Mouse (Mus musculus) liver, embryonic 15.5 days (tissue): ENCODE results near the gene Col13a1. TPM values are rescaled to one million over a fixed set of nuclear protein-coding genes. Genes with fewer than 3 reads are reported as not detected.

Experiments
- ATAC-seq: fragments of 200-750 bp; cut with Nextera tagmentation; 2 replicates; pipeline ENCODE4 v1.8.0; 2017; ENCODE audit warnings: moderate number of reproducible peaks, mild to moderate bottlenecking, moderate library complexity; ENCODE audit not compliant: insufficient read depth
- H3K27ac ChIP-seq: fragments of 300-500 bp; sonication (generic); replicated peaks from 2 replicates; pipeline ENCODE4 v1.5.1; 2015; ENCODE audit warnings: mild to moderate bottlenecking, inconsistent platforms
- H3K27me3 ChIP-seq: fragments of 300-500 bp; sonication (generic); 2 replicates; pipeline ENCODE4 v1.6.1; 2015; ENCODE audit warnings: mild to moderate bottlenecking, inconsistent platforms
- H3K36me3 ChIP-seq: fragments of 300-500 bp; sonication (generic); replicated peaks from 2 replicates; pipeline ENCODE4 v1.6.1; 2015; ENCODE audit warnings: moderate library complexity, mild to moderate bottlenecking, inconsistent platforms
- H3K4me1 ChIP-seq: fragments of 300-500 bp; sonication (generic); replicated peaks from 2 replicates; pipeline ENCODE4 v1.6.1; 2015; ENCODE audit warnings: inconsistent platforms
- H3K4me2 ChIP-seq: fragments of 300-500 bp; sonication (generic); 2 replicates; pipeline ENCODE4 v1.6.1; 2015; ENCODE audit warnings: moderate library complexity, mild to moderate bottlenecking, inconsistent platforms
- H3K4me3 ChIP-seq: fragments of 300-500 bp; sonication (generic); replicated peaks from 2 replicates; pipeline ENCODE4 v1.5.1; 2015; ENCODE audit warnings: mild to moderate bottlenecking, inconsistent platforms
- H3K9ac ChIP-seq: fragments of 300-500 bp; sonication (generic); 2 replicates; pipeline ENCODE4 v1.6.1; 2015; ENCODE audit warnings: moderate library complexity, mild to moderate bottlenecking, inconsistent platforms
- H3K9me3 ChIP-seq: fragments of 300-500 bp; sonication (generic); replicated peaks from 2 replicates; pipeline ENCODE4 v1.6.1; 2016; ENCODE audit warnings: inconsistent platforms
- WGBS: fragments of 180-500 bp; shearing (Covaris S2); methylation state at CpG from one replicate; pipeline ENCODE4 v1.1.7; 2015; ENCODE audit warnings: mixed read lengths; ENCODE audit not compliant: insufficient replicate concordance; 5-methylcytosine and 5-hydroxymethylcytosine counted together
- polyA plus RNA-seq: library from polyadenylated mRNA; unstranded; fragments of >200 nt; fragmentation: Nextera tagmentation; extraction: Ambion mirVana; gene quantifications from 2 replicates; pipeline ENCODE4 v1.2.1, GENCODE M21; 2015

Col13a1 gene
- polyA plus RNA-seq, 1 experiment from 2014 or later = 1.0 TPM

GRCm38 (mm10) chr10:61894564-61894963, 84.3 kb downstream of the Col13a1 start:
- WGBS = 49% methylated on average over 5 of the region's 5 CpGs
- ATAC-seq = no peak
- no peaks in the 10 kb centered on the region for H3K4me1 ChIP-seq
- H3K9me3 ChIP-seq = no peaks in the 10 kb centered on the region
- H3K4me2 ChIP-seq = no peak overlapping the region
- H3K27me3 ChIP-seq = no peaks in the 10 kb centered on the region
- H3K27ac ChIP-seq = no peak overlapping the region
- H3K9ac ChIP-seq = no peak overlapping the region
- H3K4me3 ChIP-seq = no peak overlapping the region
- H3K36me3 ChIP-seq = no peaks in the 10 kb centered on the region

- no peak for ATAC-seq
- no peaks in the 10 kb centered on the region for H3K36me3 ChIP-seq
Measured at GRCm38 (mm10) chr10:61891138-61891537, 87.8 kb downstream of the Col13a1 start.

GRCm38 (mm10) chr10:61890294-61890693, 88.6 kb downstream of the Col13a1 start:
- Histone ChIP-seq H3K27ac (no peak overlapping the region), H3K9me3 (no peaks in the 10 kb centered on the region), H3K4me3 (no peak overlapping the region), H3K4me2 (no peak overlapping the region), H3K27me3 (no peaks in the 10 kb centered on the region), H3K36me3 (no peaks in the 10 kb centered on the region), H3K9ac (no peak overlapping the region), H3K4me1 (no peaks in the 10 kb centered on the region)
- no peak for ATAC-seq
- WGBS = 75% methylated on average over 10 of the region's 10 CpGs

More at GRCm38 (mm10) chr10:61891138-61891537, 87.8 kb downstream of the Col13a1 start:
- H3K9me3 ChIP-seq = no peaks in the 10 kb centered on the region
- WGBS = 70% methylated on average over 9 of the region's 9 CpGs
- no peak overlapping the region for H3K27ac ChIP-seq
- no peaks in the 10 kb centered on the region for H3K27me3 ChIP-seq
- no peak overlapping the region for H3K4me3 ChIP-seq
- no peak overlapping the region for H3K9ac ChIP-seq
- H3K4me2 ChIP-seq = no peak overlapping the region
- H3K4me1 ChIP-seq = no peaks in the 10 kb centered on the region

GRCm38 (mm10) chr10:61879427-61879826, 99.5 kb downstream of the Col13a1 start:
- Histone ChIP-seq H3K27me3 (no peaks in the 10 kb centered on the region), H3K36me3 (no peaks in the 10 kb centered on the region), H3K9ac (no peak overlapping the region), H3K4me2 (no peak overlapping the region), H3K4me3 (no peak overlapping the region), H3K27ac (no peak overlapping the region), H3K4me1 (no peaks in the 10 kb centered on the region), H3K9me3 (no peaks in the 10 kb centered on the region)
- WGBS = 33% methylated on average over 4 of the region's 4 CpGs
- no peak for ATAC-seq

- Histone ChIP-seq H3K4me2 (no peak overlapping the region), H3K4me3 (no peak overlapping the region), H3K4me1 (no peaks in the 10 kb centered on the region), H3K9ac (no peak overlapping the region), H3K27ac (no peak overlapping the region), H3K9me3 (no peaks in the 10 kb centered on the region), H3K36me3 (no peaks in the 10 kb centered on the region), H3K27me3 (no peaks in the 10 kb centered on the region)
- 3% methylated on average over 6 of the region's 6 CpGs for WGBS
- no peak for ATAC-seq
Measured at GRCm38 (mm10) chr10:61877787-61878186, 101.1 kb downstream of the Col13a1 start.

GRCm38 (mm10) chr10:61869796-61870195, 109.1 kb downstream of the Col13a1 start:
- H3K9ac ChIP-seq = no peak overlapping the region
- H3K27me3 ChIP-seq = no peaks in the 10 kb centered on the region
- H3K4me1 ChIP-seq = no peaks in the 10 kb centered on the region
- no peak overlapping the region for H3K27ac ChIP-seq
- no peak overlapping the region for H3K4me3 ChIP-seq
- no peak overlapping the region for H3K4me2 ChIP-seq
- no peaks in the 10 kb centered on the region for H3K36me3 ChIP-seq
- H3K9me3 ChIP-seq = no peaks in the 10 kb centered on the region
- ATAC-seq = no peak
- 37% methylated on average over 3 of the region's 3 CpGs for WGBS

GRCm38 (mm10) chr10:61866045-61866580, 112.8 kb downstream of the Col13a1 start:
- 58% methylated on average over 11 of the region's 11 CpGs for WGBS
- H3K27ac ChIP-seq = no peak overlapping the region
- H3K4me1 ChIP-seq = no peaks in the 10 kb centered on the region
- no peak overlapping the region for H3K4me3 ChIP-seq
- H3K9ac ChIP-seq = no peak overlapping the region
- no peaks in the 10 kb centered on the region for H3K27me3 ChIP-seq
- peaks cover 6% of the 10 kb centered on the region; the same call in 1 of the 2 replicates for H3K9me3 ChIP-seq
- H3K36me3 ChIP-seq = no peaks in the 10 kb centered on the region
- H3K4me2 ChIP-seq = no peak overlapping the region
- ATAC-seq = no peak

GRCm38 (mm10) chr10:61859451-61859850, 119.5 kb downstream of the Col13a1 start:
- WGBS = 89% methylated on average over 2 of the region's 2 CpGs
- H3K27me3 ChIP-seq = no peaks in the 10 kb centered on the region
- ATAC-seq = no peak

GRCm38 (mm10) chr10:61855139-61855675, 123.7 kb downstream of the Col13a1 start:
- H3K9ac ChIP-seq = no peak overlapping the region
- H3K36me3 ChIP-seq = no peaks in the 10 kb centered on the region
- no peak overlapping the region for H3K27ac ChIP-seq
- no peak overlapping the region for H3K4me3 ChIP-seq
- H3K4me1 ChIP-seq = no peaks in the 10 kb centered on the region
- H3K9me3 ChIP-seq = no peaks in the 10 kb centered on the region
- H3K4me2 ChIP-seq = no peak overlapping the region
- ATAC-seq = no peak
- no peaks in the 10 kb centered on the region for H3K27me3 ChIP-seq
- WGBS = 31% methylated on average over 8 of the region's 8 CpGs

More at GRCm38 (mm10) chr10:61859451-61859850, 119.5 kb downstream of the Col13a1 start:
- H3K9me3 ChIP-seq = peaks cover 6% of the 10 kb centered on the region; the same call in 1 of the 2 replicates
- H3K4me3 ChIP-seq = no peak overlapping the region
- no peaks in the 10 kb centered on the region for H3K4me1 ChIP-seq
- H3K9ac ChIP-seq = no peak overlapping the region
- H3K36me3 ChIP-seq = no peaks in the 10 kb centered on the region
- H3K27ac ChIP-seq = no peak overlapping the region
- no peak overlapping the region for H3K4me2 ChIP-seq

- Histone ChIP-seq H3K27me3 (no peaks in the 10 kb centered on the region), H3K4me3 (no peak overlapping the region), H3K36me3 (no peaks in the 10 kb centered on the region), H3K9me3 (no peaks in the 10 kb centered on the region), H3K4me2 (no peak overlapping the region), H3K27ac (no peak overlapping the region), H3K9ac (no peak overlapping the region), H3K4me1 (no peaks in the 10 kb centered on the region)
- no peak for ATAC-seq
- WGBS = 65% methylated on average over 8 of the region's 8 CpGs
Measured at GRCm38 (mm10) chr10:61852824-61853223, 126.1 kb downstream of the Col13a1 start.

GRCm38 (mm10) chr10:61848553-61848952, 130.4 kb downstream of the Col13a1 start:
- Histone ChIP-seq H3K36me3 (no peaks in the 10 kb centered on the region), H3K4me3 (no peak overlapping the region), H3K4me2 (no peak overlapping the region), H3K9ac (no peak overlapping the region), H3K9me3 (no peaks in the 10 kb centered on the region), H3K27me3 (no peaks in the 10 kb centered on the region), H3K4me1 (no peaks in the 10 kb centered on the region), H3K27ac (no peak overlapping the region)
- WGBS = 68% methylated on average over 6 of the region's 6 CpGs
- no peak for ATAC-seq

GRCm38 (mm10) chr10:61845476-61845875, 133.4 kb downstream of the Col13a1 start:
- WGBS = 47% methylated on average over 4 of the region's 4 CpGs
- H3K9ac ChIP-seq = no peak overlapping the region
- no peaks in the 10 kb centered on the region for H3K36me3 ChIP-seq
- no peak overlapping the region for H3K4me3 ChIP-seq
- no peak for ATAC-seq
- H3K27me3 ChIP-seq = no peaks in the 10 kb centered on the region
- no peaks in the 10 kb centered on the region for H3K9me3 ChIP-seq
- H3K27ac ChIP-seq = no peak overlapping the region
- H3K4me1 ChIP-seq = no peaks in the 10 kb centered on the region
- no peak overlapping the region for H3K4me2 ChIP-seq
